14 mouse cellular contexts compared by ENCODE assay signal in genomic region chr17:15088166-15088565, GRCm38 (mm10). TPM values are rescaled to one million over a fixed set of nuclear protein-coding genes. Genes with fewer than 3 reads are reported as not detected.
DNase-seq lines count a peak whose midpoint lies in the region; ATAC-seq and TF ChIP-seq lines count a peak whose summit lies in the region.
"Had no signal": no experiment of that assay in that cellular context is flagged by ENCODE, and none has a peak within 500 bp of the region (broad histone marks: within the 10 kb centered on the region; RNA-seq: fewer than 3 reads in every experiment).

No protein-coding gene starts in this region.

- H3K27me3 ChIP-seq in kidney, embryonic 15.5 days: no peaks in the 10 kb centered on the region
- no peaks in the 10 kb centered on the region for H3K27me3 ChIP-seq in embryonic facial prominence, embryonic 14.5 days (replicated peaks; ENCODE audit: control insufficient read depth, insufficient read depth, low read length)
- no peaks in the 10 kb centered on the region; the same call in 1 of the 2 replicates for H3K27me3 ChIP-seq in hindbrain, postnatal 0 days (ENCODE audit: insufficient read depth, low read length)
- no peaks in the 10 kb centered on the region for H3K27me3 ChIP-seq in neural tube, embryonic 15.5 days (replicated peaks)

- H3K9me3 ChIP-seq in kidney, embryonic 15.5 days (replicated peaks): no peaks in the 10 kb centered on the region
- no peaks in the 10 kb centered on the region for H3K9me3 ChIP-seq in embryonic facial prominence, embryonic 14.5 days (ENCODE audit: control insufficient read depth, low read length)
- H3K9me3 ChIP-seq in hindbrain, postnatal 0 days (ENCODE audit: low read length): no peaks in the 10 kb centered on the region
- H3K9me3 ChIP-seq in neural tube, embryonic 15.5 days (replicated peaks): no peaks in the 10 kb centered on the region
- H3K9me3 ChIP-seq: megakaryocyte, embryonic 14.5 days had no signal

- H3K36me3 ChIP-seq in kidney, embryonic 15.5 days: no peaks in the 10 kb centered on the region
- H3K36me3 ChIP-seq in embryonic facial prominence, embryonic 14.5 days (ENCODE audit: control insufficient read depth, insufficient read depth, low read length): no peaks in the 10 kb centered on the region
- no peaks in the 10 kb centered on the region for H3K36me3 ChIP-seq in hindbrain, postnatal 0 days (ENCODE audit: insufficient read depth, low read length)
- H3K36me3 ChIP-seq in neural tube, embryonic 15.5 days: no peaks in the 10 kb centered on the region

- peaks cover 9% of the 10 kb centered on the region for H3K4me1 ChIP-seq in kidney, embryonic 15.5 days
- peaks cover 11% of the 10 kb centered on the region for H3K4me1 ChIP-seq in embryonic facial prominence, embryonic 14.5 days (ENCODE audit: control insufficient read depth, insufficient read depth, low read length)
- no peaks in the 10 kb centered on the region; the same call in 1 of the 2 replicates for H3K4me1 ChIP-seq in hindbrain, postnatal 0 days (ENCODE audit: insufficient read depth, low read length)
- H3K4me1 ChIP-seq in neural tube, embryonic 15.5 days: peaks cover 21% of the 10 kb centered on the region

- H3K27ac ChIP-seq in kidney, embryonic 15.5 days: no peak overlapping the region
- H3K27ac ChIP-seq in embryonic facial prominence, embryonic 14.5 days (replicated peaks; ENCODE audit: low read depth, low read length): 0 out of 2 replicates have a peak overlapping the region, but pooled peaks have one; percentile 21
- H3K27ac ChIP-seq in hindbrain, postnatal 0 days: no peak overlapping the region; the same call in 1 of the 2 replicates
- peak overlapping the region; percentile 68 for H3K27ac ChIP-seq in neural tube, embryonic 15.5 days (replicated peaks)

- no peak for DNase-seq in kidney, adult 8-10 months
- no peak for DNase-seq in embryonic facial prominence, embryonic 14.5 days (ENCODE audit: low spot score)
- DNase-seq in hindbrain, postnatal 0 days (ENCODE audit: low spot score): peak; percentile 23
- no peak for DNase-seq in urinary bladder, postnatal 4 days (ENCODE audit: low spot score in 2 of 2)
- DNase-seq: kidney, postnatal 36 days; right cerebral cortex, adult 18-20 months had no signal

- no peak overlapping the region for H3K9ac ChIP-seq in kidney, embryonic 15.5 days
- H3K9ac ChIP-seq in embryonic facial prominence, embryonic 14.5 days (ENCODE audit: low read depth, low read length): no peak overlapping the region
- H3K9ac ChIP-seq in hindbrain, postnatal 0 days (replicated peaks; ENCODE audit: low read length): no peak overlapping the region
- no peak overlapping the region for H3K9ac ChIP-seq in neural tube, embryonic 15.5 days (replicated peaks)

- 38% methylated on average over 2 of the region's 2 CpGs for WGBS in kidney, embryonic 15.5 days
- 16% methylated on average over 2 of the region's 2 CpGs for WGBS in embryonic facial prominence, embryonic 14.5 days
- 31% methylated on average over 2 of the region's 2 CpGs for WGBS in hindbrain, postnatal 0 days
- WGBS in neural tube, embryonic 15.5 days: 26% methylated on average over 2 of the region's 2 CpGs

- no peak overlapping the region for H3K4me2 ChIP-seq in kidney, embryonic 15.5 days
- H3K4me2 ChIP-seq in embryonic facial prominence, embryonic 14.5 days (ENCODE audit: low read depth, low read length): no peak overlapping the region
- H3K4me2 ChIP-seq in hindbrain, postnatal 0 days (ENCODE audit: low read depth, low read length): no peak overlapping the region
- H3K4me2 ChIP-seq in neural tube, embryonic 15.5 days: 0 out of 2 replicates have a peak overlapping the region, but pooled peaks have one; percentile 13

- TF ChIP-seq CTCF in hindbrain, postnatal 0 days (IDR thresholded peaks at IDR 0.05; ENCODE audit: low read depth): no peak

- H3K4me3 ChIP-seq in kidney, embryonic 15.5 days (replicated peaks): no peak overlapping the region
- H3K4me3 ChIP-seq in embryonic facial prominence, embryonic 14.5 days (ENCODE audit: low read depth, low read length): no peak overlapping the region
- no peak overlapping the region for H3K4me3 ChIP-seq in hindbrain, postnatal 0 days (ENCODE audit: low read length)
- no peak overlapping the region for H3K4me3 ChIP-seq in neural tube, embryonic 15.5 days (replicated peaks)
- H3K4me3 ChIP-seq: megakaryocyte, embryonic 14.5 days had no signal

- ATAC-seq in kidney, embryonic 15.5 days (replicated peaks; ENCODE audit: low FRiP score): 0 out of 2 replicates have a peak, but pooled peaks have one; percentile 58
- peak; percentile 55 for ATAC-seq in embryonic facial prominence, embryonic 14.5 days (ENCODE audit: low read depth)
- peak; percentile 58 for ATAC-seq in hindbrain, postnatal 0 days
- peak; percentile 51 for ATAC-seq in neural tube, embryonic 15.5 days (ENCODE audit: low FRiP score)
- ATAC-seq in megakaryocyte progenitor cell, adult 5-6 weeks (replicated peaks; ENCODE audit: poor library complexity): no peak
- ATAC-seq in megakaryocyte-erythroid progenitor cell, adult 5-6 weeks (replicated peaks; ENCODE audit: low FRiP score, low TSS enrichment, poor library complexity, severe bottlenecking): no peak
- ATAC-seq: activated CD4-positive, CD25-positive, alpha-beta regulatory T cell, adult 4 months had no signal

RNA-seq across cellular contexts. Expression of gene Gm3448, which starts 46.8 kb away (rescaled TPM):
- polyA plus RNA-seq in kidney, embryonic 15.5 days (2015; fragmentation: Nextera tagmentation; extraction: Ambion mirVana): 4.0 and 4.1 TPM in 2 replicates
- polyA plus RNA-seq in embryonic facial prominence, embryonic 14.5 days (2014; fragmentation: Nextera tagmentation; extraction: Ambion mirVana): 2.4 and 2.8 TPM in 2 replicates
- 0.99 and 1.7 TPM in 2 replicates for total RNA-seq in hindbrain, postnatal 0 days (2014; rRNA removed)
- polyA plus RNA-seq in hindbrain, postnatal 0 days (2015; fragmentation: Nextera tagmentation; extraction: Ambion mirVana): 1.4 and 2.3 TPM in 2 replicates
- polyA plus RNA-seq in neural tube, embryonic 15.5 days (2015; fragmentation: Nextera tagmentation; extraction: Ambion mirVana): 3.2 and 4.3 TPM in 2 replicates
- total RNA-seq in megakaryocyte progenitor cell, adult 5-6 weeks (2015): 10.1 and 11.6 TPM in 2 replicates
- total RNA-seq in megakaryocyte progenitor cell, adult 5-6 weeks (2017): 15.4 and 16.3 TPM in 2 replicates
- 4.2 and 7.4 TPM in 2 replicates for total RNA-seq in megakaryocyte-erythroid progenitor cell, adult 5-6 weeks (2014; fragmentation: Nextera tagmentation)
- 10.1 and 11.8 TPM in 2 replicates for total RNA-seq in megakaryocyte-erythroid progenitor cell, adult 5-6 weeks (2017)

RNA-seq across cellular contexts. Expression of gene Tcte3, which starts 46.9 kb away (rescaled TPM):
- 0.64 TPM in 1 of 2 replicates, not detected in the other for polyA plus RNA-seq in kidney, embryonic 15.5 days (2015; fragmentation: Nextera tagmentation; extraction: Ambion mirVana)
- not detected in 2 replicates for polyA plus RNA-seq in embryonic facial prominence, embryonic 14.5 days (2014; fragmentation: Nextera tagmentation; extraction: Ambion mirVana)
- total RNA-seq in hindbrain, postnatal 0 days (2014; rRNA removed): not detected in 2 replicates
- 1.0 and 2.3 TPM in 2 replicates for polyA plus RNA-seq in hindbrain, postnatal 0 days (2015; fragmentation: Nextera tagmentation; extraction: Ambion mirVana)
- polyA plus RNA-seq in neural tube, embryonic 15.5 days (2015; fragmentation: Nextera tagmentation; extraction: Ambion mirVana): 0.68 TPM in 1 of 2 replicates, not detected in the other
- total RNA-seq in megakaryocyte progenitor cell, adult 5-6 weeks (2015): 1.0 and 1.9 TPM in 2 replicates
- 0.33 TPM in 1 of 2 replicates, not detected in the other for total RNA-seq in megakaryocyte progenitor cell, adult 5-6 weeks (2017)
- 6.5 and 7.7 TPM in 2 replicates for total RNA-seq in megakaryocyte-erythroid progenitor cell, adult 5-6 weeks (2014; fragmentation: Nextera tagmentation)
- 3.3 TPM in 1 of 2 replicates, not detected in the other for total RNA-seq in megakaryocyte-erythroid progenitor cell, adult 5-6 weeks (2017)
- polyA plus RNA-seq: heart, postnatal 0 days; limb, embryonic 14.5 days had no signal

RNA-seq across cellular contexts. Expression of gene Ermard, which starts 47.2 kb away (rescaled TPM):
- 84.1 and 89.2 TPM in 2 replicates for polyA plus RNA-seq in kidney, embryonic 15.5 days (2015; fragmentation: Nextera tagmentation; extraction: Ambion mirVana)
- polyA plus RNA-seq in embryonic facial prominence, embryonic 14.5 days (2014; fragmentation: Nextera tagmentation; extraction: Ambion mirVana): 49.7 and 54.8 TPM in 2 replicates
- 37.8 and 44.2 TPM in 2 replicates for total RNA-seq in hindbrain, postnatal 0 days (2014; rRNA removed)
- polyA plus RNA-seq in hindbrain, postnatal 0 days (2015; fragmentation: Nextera tagmentation; extraction: Ambion mirVana): 54.0 and 59.2 TPM in 2 replicates
- polyA plus RNA-seq in neural tube, embryonic 15.5 days (2015; fragmentation: Nextera tagmentation; extraction: Ambion mirVana): 82.5 and 88.8 TPM in 2 replicates
- total RNA-seq in megakaryocyte progenitor cell, adult 5-6 weeks (2015): 57.6 and 71.7 TPM in 2 replicates
- total RNA-seq in megakaryocyte progenitor cell, adult 5-6 weeks (2017): 24.2 and 39.0 TPM in 2 replicates
- total RNA-seq in megakaryocyte-erythroid progenitor cell, adult 5-6 weeks (2014; fragmentation: Nextera tagmentation): 96.5 and 117 TPM in 2 replicates
- total RNA-seq in megakaryocyte-erythroid progenitor cell, adult 5-6 weeks (2017): 26.7 and 35.7 TPM in 2 replicates

Comparison
In these comparisons a context has a peak if more than half of its experiments do, and no peak if none do; other contexts are left out.
1. ATAC-seq: peak in kidney, embryonic 15.5 days (single experiment), embryonic facial prominence, embryonic 14.5 days (single experiment), hindbrain, postnatal 0 days (single experiment) and neural tube, embryonic 15.5 days (single experiment); none in megakaryocyte progenitor cell, adult 5-6 weeks (single experiment) and megakaryocyte-erythroid progenitor cell, adult 5-6 weeks (single experiment).
2. H3K27ac ChIP-seq: peak in embryonic facial prominence, embryonic 14.5 days (single experiment) and neural tube, embryonic 15.5 days (single experiment); none in kidney, embryonic 15.5 days (single experiment) and hindbrain, postnatal 0 days (single experiment).